Mouse (Mus musculus) kidney, adult 2 months (tissue): ENCODE measurements around the gene Nqo1.

Source experiments
- CTCF ChIP-seq: fragments of 200-500 bp; conservative IDR thresholded peaks from 2 replicates; pipeline ENCODE4 v1.5.1; 2011; ENCODE audit warnings: low read depth, mild to moderate bottlenecking, control low read depth, low read length, moderate library complexity, mixed read lengths; ENCODE audit not compliant: insufficient read depth, insufficient read length
- POLR2A ChIP-seq: fragments of 200-500 bp; IDR thresholded peaks from one replicate; pipeline ENCODE4 v1.6.1; 2011; ENCODE audit warnings: low read depth, low read length, control low read depth

DNA sequence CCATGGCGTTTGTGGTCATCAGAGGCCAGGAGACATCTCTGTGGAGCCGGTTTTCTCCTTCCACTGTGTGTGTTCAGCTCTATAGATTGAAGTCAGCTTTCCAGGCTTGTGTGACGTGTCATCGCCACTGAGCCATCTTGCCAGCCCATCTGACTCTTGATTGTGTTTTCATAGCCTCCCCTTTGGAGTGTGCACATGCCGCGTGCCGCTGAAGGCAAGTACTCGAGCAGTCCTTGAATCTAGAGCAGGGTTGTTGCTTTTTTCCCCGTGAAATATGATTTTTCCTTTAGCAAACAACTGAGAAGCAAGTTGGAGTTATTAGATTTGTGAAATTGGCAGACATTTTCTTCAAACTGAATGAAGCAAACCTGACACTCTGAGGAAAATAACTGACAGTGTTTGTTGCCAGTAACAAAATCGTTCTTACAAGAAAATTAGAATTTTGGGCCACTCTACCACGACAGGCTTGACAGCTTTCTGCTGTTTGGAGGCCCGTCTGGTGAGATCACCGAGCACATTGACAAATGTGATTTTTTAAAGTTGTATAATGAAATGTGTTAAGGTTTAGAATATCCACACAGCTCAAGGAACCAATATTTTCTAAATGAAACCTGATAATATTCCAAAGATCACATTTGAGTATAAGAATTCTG lies 48.5 kb upstream of the Nqo1 start:
- TF ChIP-seq CTCF (no peak), POLR2A (no peak)
